Mouse (Mus musculus) small intestine, adult 2 months (tissue): Measurements from ENCODE around the gene Cmtm5.

Experiments
- CTCF ChIP-seq: fragments of 200-500 bp; IDR thresholded peaks from 2 replicates; pipeline ENCODE4 v1.5.1; 2012; ENCODE audit warnings: low read depth, mild to moderate bottlenecking, control low read depth, inconsistent platforms, low read length, moderate library complexity, mixed read lengths; ENCODE audit not compliant: insufficient replicate concordance, insufficient read length; ENCODE audit errors: extremely low read depth
- POLR2A ChIP-seq: fragments of 200-500 bp; IDR thresholded peaks from 2 replicates; pipeline ENCODE4 v1.6.1; 2012; ENCODE audit warnings: low read depth, mild to moderate bottlenecking, control low read depth, inconsistent platforms, low read length, moderate library complexity

DNA sequence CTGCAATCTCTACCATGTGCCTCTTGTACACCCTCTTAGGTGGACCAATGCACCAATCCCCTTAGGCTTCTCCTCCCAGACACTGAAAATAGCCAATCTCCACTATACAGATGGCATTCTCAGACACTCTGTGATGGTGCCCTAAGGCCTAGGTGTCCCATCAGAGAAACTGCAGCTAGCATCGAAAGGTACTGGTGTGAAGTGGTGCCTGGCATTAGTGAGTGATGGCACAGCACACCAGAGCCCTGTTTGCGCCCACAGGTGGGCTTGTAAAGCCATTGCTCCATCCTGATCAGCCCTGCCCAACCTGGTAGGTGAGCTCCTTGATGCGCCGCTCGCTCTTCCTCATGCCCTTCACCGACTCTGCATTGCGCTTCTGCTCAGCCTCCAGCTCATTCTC, 7.9 kb downstream of the Cmtm5 start:
- TF ChIP-seq CTCF, result no peak
- TF ChIP-seq POLR2A, result no peak
